Mouse (Mus musculus) testis, adult 2 months (tissue): ENCODE data around the gene Tlx1.

Source experiments
- CTCF ChIP-seq: fragments of 200-500 bp; IDR thresholded peaks from 2 replicates; pipeline ENCODE4 v1.5.1; 2012; ENCODE audit warnings: low read depth, mild to moderate bottlenecking, inconsistent platforms, low read length, moderate library complexity; ENCODE audit not compliant: control insufficient read depth, insufficient read depth, insufficient replicate concordance
- POLR2A ChIP-seq: fragments of 200-500 bp; IDR thresholded peaks from 2 replicates; pipeline ENCODE4 v1.6.1; 2012; ENCODE audit warnings: low read depth, mild to moderate bottlenecking, inconsistent platforms, low read length, moderate library complexity; ENCODE audit not compliant: control insufficient read depth

- TF ChIP-seq CTCF, result no peak
- no peak for TF ChIP-seq POLR2A
Measured at GRCm38 (mm10) chr19:45105591-45105990, 44.9 kb upstream of the Tlx1 start.
